Mouse (Mus musculus): ENCODE results near the gene Gadd45b.

- TF ChIP-seq POLR2A (IDR thresholded peaks at IDR 0.05; ENCODE audit: borderline replicate concordance, insufficient read depth, low read length) (no peak), CTCF (IDR thresholded peaks at IDR 0.05; ENCODE audit: borderline replicate concordance, insufficient read depth, low read depth, low read length) (no peak)
These were observed 26.5 kb downstream of the Gadd45b start for GRCm38 (mm10) chr10:80956385-80956784.

Data from cerebellum, adult 2 months (tissue).